15 mouse cellular contexts compared by ENCODE assay signal in genomic region chr8:121848495-121848894, GRCm38 (mm10). TPM values are rescaled to one million over a fixed set of nuclear protein-coding genes. Genes with fewer than 3 reads are reported as not detected.
A peak's percentile ranks its signal among the peaks of the same experiment; 100 is the strongest.
DNase-seq lines count a peak whose midpoint lies in the region; ATAC-seq and TF ChIP-seq lines count a peak whose summit lies in the region.
"Had no signal": no experiment of that assay in that cellular context is flagged by ENCODE, and none has a peak within 500 bp of the region (broad histone marks: within the 10 kb centered on the region; RNA-seq: fewer than 3 reads in every experiment).

No protein-coding gene starts in this region.

- no peak for DNase-seq in liver, embryonic 11.5 days (ENCODE audit: low spot score)
- no peak for DNase-seq in liver
- DNase-seq in 3T3-L1 (ENCODE audit: low read depth, low spot score) = peak; percentile 84
- DNase-seq in MEL (ENCODE audit: low read depth, low spot score) = peak; percentile 91
- peak; percentile 49 for DNase-seq in liver, postnatal 0 days
- DNase-seq in embryonic facial prominence, embryonic 10.5 days (ENCODE audit: low spot score) = no peak
- no peak for DNase-seq in retina, postnatal 1 day
- no peak for DNase-seq in kidney, adult 18-20 months
- DNase-seq: cerebellum, adult 2 months; gastrocnemius, adult 2 months; thymus, postnatal 14 days had no signal

- no peak overlapping the region for H3K4me3 ChIP-seq in liver, embryonic 11.5 days (ENCODE audit: low read depth, low read length)
- peak overlapping the region in 1 of 2 experiments; percentile 25; a peak in 1 of 4 replicates for H3K4me3 ChIP-seq in MEL (ENCODE audit: control insufficient read depth in 1 of 2, insufficient read depth in 1 of 2, low read depth in 2 of 2, low read length in 2 of 2)
- H3K4me3 ChIP-seq in liver, postnatal 0 days (ENCODE audit: low read depth, low read length) = no peak overlapping the region
- no peak overlapping the region for H3K4me3 ChIP-seq in embryonic facial prominence, embryonic 10.5 days
- H3K4me3 ChIP-seq: forebrain, embryonic 10.5 days; gastrocnemius, adult 2 months; heart, embryonic 13.5 days; midbrain, embryonic 12.5 days had no signal

- no peak; a peak in 1 of 4 replicates for TF ChIP-seq POLR2A in MEL (IDR thresholded peaks at IDR 0.05; ENCODE audit: control insufficient read depth in 1 of 2, insufficient read depth in 1 of 2, low read depth in 1 of 2, low read length in 2 of 2, poor library complexity in 1 of 2)

- H3K27ac ChIP-seq in liver, embryonic 11.5 days (ENCODE audit: low read depth, low read length) = no peak overlapping the region
- H3K27ac ChIP-seq in MEL (ENCODE audit: control insufficient read depth, low read depth, low read length) = peak overlapping the region; percentile 99
- H3K27ac ChIP-seq in liver, postnatal 0 days (ENCODE audit: low read depth) = peak overlapping the region; percentile 29; the same call in 1 of the 2 replicates
- no peak overlapping the region for H3K27ac ChIP-seq in embryonic facial prominence, embryonic 10.5 days (replicated peaks)
- H3K27ac ChIP-seq: forebrain, embryonic 10.5 days; gastrocnemius, adult 2 months; heart, embryonic 13.5 days; midbrain, embryonic 12.5 days had no signal

- 50% methylated on average over 10 of the region's 10 CpGs for WGBS in liver, embryonic 11.5 days
- 35% methylated on average over 10 of the region's 10 CpGs for WGBS in liver, postnatal 0 days (ENCODE audit: insufficient replicate concordance)
- WGBS in embryonic facial prominence, embryonic 10.5 days = 66% methylated on average over 10 of the region's 10 CpGs

- H3K4me2 ChIP-seq in liver, embryonic 11.5 days = no peak overlapping the region
- no peak overlapping the region for H3K4me2 ChIP-seq in liver, postnatal 0 days (ENCODE audit: low read depth, low read length)
- H3K4me2 ChIP-seq: heart, embryonic 13.5 days; midbrain, embryonic 12.5 days had no signal

- no peak for TF ChIP-seq RAD21 in MEL (IDR thresholded peaks at IDR 0.05; ENCODE audit: low read depth, low read length)

- no peak for TF ChIP-seq CTCF in MEL (IDR thresholded peaks at IDR 0.05 in 2 of 3, conservative IDR thresholded peaks at IDR 0.05 in 1 of 3; ENCODE audit: control insufficient read depth in 1 of 3, insufficient read depth in 1 of 3, low read depth in 2 of 3, low read length in 3 of 3, poor library complexity in 1 of 3, severe bottlenecking in 1 of 3)
- peak; percentile 17; the same call in 1 of the 2 replicates for TF ChIP-seq CTCF in liver, postnatal 0 days (IDR thresholded peaks at IDR 0.05; ENCODE audit: low read depth)

- H3K27me3 ChIP-seq in liver, embryonic 11.5 days (replicated peaks; ENCODE audit: control insufficient read depth, insufficient read depth, low read length) = no peaks in the 10 kb centered on the region
- H3K27me3 ChIP-seq in MEL (ENCODE audit: control insufficient read depth in 1 of 2, insufficient read depth in 2 of 2, low read length in 2 of 2) = no peaks in the 10 kb centered on the region
- no peaks in the 10 kb centered on the region for H3K27me3 ChIP-seq in liver, postnatal 0 days (ENCODE audit: insufficient read depth, low read length)
- H3K27me3 ChIP-seq in embryonic facial prominence, embryonic 10.5 days (replicated peaks; ENCODE audit: low read depth, poor library complexity, severe bottlenecking) = 0 out of 2 replicates have a peak, but pooled peaks cover 11% of the 10 kb centered on the region

- H3K9me3 ChIP-seq in liver, embryonic 11.5 days (ENCODE audit: control insufficient read depth, low read length) = no peaks in the 10 kb centered on the region
- H3K9me3 ChIP-seq in MEL (replicated peaks; ENCODE audit: insufficient read depth, low read length) = no peaks in the 10 kb centered on the region
- H3K9me3 ChIP-seq in liver, postnatal 0 days (ENCODE audit: low read length) = no peaks in the 10 kb centered on the region
- no peaks in the 10 kb centered on the region for H3K9me3 ChIP-seq in embryonic facial prominence, embryonic 10.5 days
- H3K9me3 ChIP-seq: forebrain, embryonic 10.5 days; heart, embryonic 13.5 days; midbrain, embryonic 12.5 days had no signal

- peaks cover 21% of the 10 kb centered on the region for H3K4me1 ChIP-seq in liver, embryonic 11.5 days (replicated peaks; ENCODE audit: control insufficient read depth, insufficient read depth, low read length)
- H3K4me1 ChIP-seq in MEL (ENCODE audit: control insufficient read depth in 1 of 2, insufficient read depth in 2 of 2, low read length in 2 of 2) = peaks cover 13 to 50% of the 10 kb centered on the region in 2 experiments
- peaks cover 12% of the 10 kb centered on the region for H3K4me1 ChIP-seq in liver, postnatal 0 days (ENCODE audit: insufficient read depth)
- peaks cover 19% of the 10 kb centered on the region for H3K4me1 ChIP-seq in embryonic facial prominence, embryonic 10.5 days

- 0 out of 2 replicates have a peak overlapping the region, but pooled peaks have one; percentile 14 for H3K9ac ChIP-seq in liver, embryonic 11.5 days (ENCODE audit: low read depth, low read length)
- H3K9ac ChIP-seq in MEL (ENCODE audit: control insufficient read depth, low read depth, low read length, poor library complexity, severe bottlenecking) = peak overlapping the region; percentile 74
- H3K9ac ChIP-seq in liver, postnatal 0 days (replicated peaks) = no peak overlapping the region; the same call in 1 of the 2 replicates
- H3K9ac ChIP-seq: heart, embryonic 13.5 days; midbrain, embryonic 12.5 days had no signal

- ATAC-seq in liver, embryonic 11.5 days (replicated peaks; ENCODE audit: low FRiP score) = no peak
- ATAC-seq in liver, postnatal 0 days = no peak
- ATAC-seq: intestine, postnatal 0 days had no signal

- TF ChIP-seq EP300 in MEL (IDR thresholded peaks at IDR 0.05; ENCODE audit: low read depth in 1 of 2, low read length in 2 of 2) = peak in 1 of 2 experiments; percentile 81
- peak; percentile 31; the same call in 1 of the 2 replicates for TF ChIP-seq EP300 in liver, postnatal 0 days (IDR thresholded peaks at IDR 0.05; ENCODE audit: low read depth)

- peaks cover 4% of the 10 kb centered on the region; the same call in 1 of the 2 replicates for H3K79me2 ChIP-seq in MEL (ENCODE audit: control insufficient read depth, insufficient read depth, low read length, poor library complexity)

- H3K36me3 ChIP-seq in liver, embryonic 11.5 days (ENCODE audit: control insufficient read depth, insufficient read depth, low read length) = no peaks in the 10 kb centered on the region
- peaks cover 0 to 39% of the 10 kb centered on the region in 2 experiments; a peak in 2 of 4 replicates for H3K36me3 ChIP-seq in MEL (ENCODE audit: control insufficient read depth in 1 of 2, insufficient read depth in 2 of 2, low read length in 2 of 2)
- no peaks in the 10 kb centered on the region; the same call in 1 of the 2 replicates for H3K36me3 ChIP-seq in liver, postnatal 0 days (replicated peaks; ENCODE audit: insufficient read depth, low read length)
- H3K36me3 ChIP-seq in embryonic facial prominence, embryonic 10.5 days (replicated peaks) = peaks cover 14% of the 10 kb centered on the region
- H3K36me3 ChIP-seq: heart, embryonic 13.5 days; midbrain, embryonic 12.5 days had no signal

TF ChIP-seq in MEL, 35 proteins besides CTCF, POLR2A, EP300 and RAD21:
- TF ChIP-seq TCF12 (IDR thresholded peaks at IDR 0.05; ENCODE audit: low read depth, low read length) (peak; percentile 64; the same call in 1 of the 2 replicates), GABPA (IDR thresholded peaks at IDR 0.05; ENCODE audit: low read depth, low read length) (no peak), TBP (IDR thresholded peaks at IDR 0.05; ENCODE audit: low read depth, low read length) (peak; percentile 32; the same call in 1 of the 2 replicates), ETS1 (IDR thresholded peaks at IDR 0.05; ENCODE audit: low read depth, low read length) (peak; percentile 84), POLR2AphosphoS2 (IDR thresholded peaks at IDR 0.05; ENCODE audit: low read length) (peak; percentile 24; the same call in 1 of the 2 replicates), GATA1 (IDR thresholded peaks at IDR 0.05; ENCODE audit: low read depth, low read length) (peak; percentile 73), ELF1 (IDR thresholded peaks at IDR 0.05; ENCODE audit: low read depth, low read length) (peak; percentile 75), MXI1 (IDR thresholded peaks at IDR 0.05; ENCODE audit: low read depth, low read length) (peak; percentile 21; the same call in 1 of the 2 replicates), KAT2A (conservative IDR thresholded peaks at IDR 0.05; ENCODE audit: low read depth, low read length) (no peak), SIN3A (IDR thresholded peaks at IDR 0.05; ENCODE audit: low read length) (peak; percentile 70; the same call in 1 of the 2 replicates), CHD2 (IDR thresholded peaks at IDR 0.05; ENCODE audit: low read length) (no peak), NELFE (IDR thresholded peaks at IDR 0.05; ENCODE audit: low read depth, low read length) (peak; percentile 43), HCFC1 (IDR thresholded peaks at IDR 0.05; ENCODE audit: low read depth, low read length) (no peak), TAL1 (IDR thresholded peaks at IDR 0.05; ENCODE audit: low read length) (no peak)

RNA-seq across cellular contexts. Expression of gene Klhdc4, which starts 19.1 kb away (rescaled TPM):
- polyA plus RNA-seq in liver, embryonic 11.5 days (2014; fragmentation: Nextera tagmentation; extraction: Ambion mirVana) = 52.8 and 54.0 TPM in 2 replicates
- total RNA-seq in MEL (2012; rRNA removed) = 49.8 and 53.7 TPM in 2 replicates
- 10 to 100 TPM in 1 of 2 experiments, not detected in 1; 65.2 TPM for polyA plus RNA-seq in MEL (2012; ENCODE audit: insufficient read depth in 1 of 2, insufficient read length in 2 of 2, low read depth in 1 of 2, low replicate concordance in 2 of 2, missing spikeins in 1 of 2)
- polyA plus RNA-seq in liver, postnatal 0 days (2015; fragmentation: Nextera tagmentation; extraction: Ambion mirVana) = 8.2 and 8.7 TPM in 2 replicates
- polyA plus RNA-seq in embryonic facial prominence, embryonic 10.5 days (2016; fragmentation: Nextera tagmentation; extraction: Ambion mirVana) = 67.3 and 71.2 TPM in 2 replicates

RNA-seq across cellular contexts. Expression of gene Slc7a5, which starts 59.0 kb away (rescaled TPM):
- polyA plus RNA-seq in liver, embryonic 11.5 days (2014; fragmentation: Nextera tagmentation; extraction: Ambion mirVana) = 58.2 and 61.5 TPM in 2 replicates
- total RNA-seq in MEL (2012; rRNA removed) = 108 and 164 TPM in 2 replicates
- polyA plus RNA-seq in MEL (2012; ENCODE audit: insufficient read depth in 1 of 2, insufficient read length in 2 of 2, low read depth in 1 of 2, low replicate concordance in 2 of 2, missing spikeins in 1 of 2) = 100 to 1,000 TPM in 1 of 2 experiments, 10 to 100 TPM in 1; 55.0 to 263 TPM
- polyA plus RNA-seq in liver, postnatal 0 days (2015; fragmentation: Nextera tagmentation; extraction: Ambion mirVana) = 10.5 and 10.8 TPM in 2 replicates
- 18.7 and 21.0 TPM in 2 replicates for polyA plus RNA-seq in embryonic facial prominence, embryonic 10.5 days (2016; fragmentation: Nextera tagmentation; extraction: Ambion mirVana)

Comparison
In these comparisons a context has a peak if more than half of its experiments do, and no peak if none do; other contexts are left out.
1. DNase-seq: peak in 3T3-L1 (single experiment), MEL (single experiment) and liver, postnatal 0 days (single experiment); none in liver, embryonic 11.5 days (single experiment), liver (single experiment), embryonic facial prominence, embryonic 10.5 days (single experiment), retina, postnatal 1 day (single experiment) and kidney, adult 18-20 months (single experiment).
2. H3K27ac ChIP-seq: peak in MEL (single experiment) and liver, postnatal 0 days (single experiment); none in liver, embryonic 11.5 days (single experiment) and embryonic facial prominence, embryonic 10.5 days (single experiment).